Mouse (Mus musculus) midbrain, embryonic 10.5 days (tissue): ENCODE data around the gene Gm11032. TPM values are rescaled to one million over a fixed set of nuclear protein-coding genes. Genes with fewer than 3 reads are reported as not detected.

ENCODE experiments used
- DNase-seq: peaks from one replicate; pipeline ENCODE4 v3.0.0-alpha.2; 2017; ENCODE audit warnings: low spot score
- H3K27ac ChIP-seq: fragments of 300-500 bp; sonication (generic); replicated peaks from 2 replicates; pipeline ENCODE4 v1.5.1; 2016; ENCODE audit warnings: mild to moderate bottlenecking
- H3K27me3 ChIP-seq: fragments of 300-500 bp; sonication (generic); 2 replicates; pipeline ENCODE4 v1.6.1; 2016; ENCODE audit warnings: low read depth, mild to moderate bottlenecking; ENCODE audit not compliant: poor library complexity, severe bottlenecking
- H3K36me3 ChIP-seq: fragments of 300-500 bp; sonication (generic); 2 replicates; pipeline ENCODE4 v1.6.1; 2016; ENCODE audit warnings: mild to moderate bottlenecking, moderate library complexity
- H3K4me1 ChIP-seq: fragments of 300-500 bp; sonication (generic); 2 replicates; pipeline ENCODE4 v1.6.1; 2016
- H3K4me3 ChIP-seq: fragments of 300-500 bp; sonication (generic); 2 replicates; pipeline ENCODE4 v1.5.1; 2016; ENCODE audit warnings: mild to moderate bottlenecking, moderate library complexity
- H3K9me3 ChIP-seq: fragments of 300-500 bp; sonication (generic); replicated peaks from 2 replicates; pipeline ENCODE4 v1.6.1; 2016; ENCODE audit warnings: mild to moderate bottlenecking
- WGBS: fragments of 180-500 bp; shearing (Covaris S2); methylation state at CpG from one replicate; pipeline ENCODE4 v1.1.7; 2016; 5-methylcytosine and 5-hydroxymethylcytosine counted together
- polyA plus RNA-seq: library from polyadenylated mRNA; unstranded; fragments of >200 nt; fragmentation: Nextera tagmentation; extraction: Ambion mirVana; gene quantifications from 2 replicates; pipeline ENCODE4 v1.2.1, GENCODE M21; 2016

The Gm11032 gene
- polyA plus RNA-seq, 1 experiment from 2014 or later: not detected

DNA sequence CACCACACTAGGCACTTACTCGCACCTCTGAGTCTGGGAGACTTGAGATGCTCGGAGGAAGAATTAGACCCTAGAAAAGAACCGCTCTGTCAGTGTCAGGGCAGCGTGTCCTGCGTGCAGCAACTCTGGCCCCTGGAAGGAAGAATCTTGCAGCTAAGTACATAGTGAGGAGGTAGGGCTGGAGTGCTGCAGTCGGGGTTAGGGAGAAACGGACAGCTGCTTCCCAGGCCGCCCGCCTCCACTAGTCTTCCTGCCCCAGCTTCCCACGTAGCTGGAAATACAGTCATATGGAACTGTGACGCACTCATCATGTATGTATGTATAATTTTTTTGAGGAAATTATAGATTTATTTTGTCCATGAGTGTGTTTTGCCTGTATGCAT lies 42.6 kb downstream of the Gm11032 start:
- 91% methylated on average over 11 of the region's 11 CpGs for WGBS
- no peaks in the 10 kb centered on the region for H3K4me1 ChIP-seq
- H3K9me3 ChIP-seq: no peaks in the 10 kb centered on the region
- no peak overlapping the region for H3K27ac ChIP-seq
- H3K36me3 ChIP-seq: peaks cover 82% of the 10 kb centered on the region
- DNase-seq: no peak
- no peak overlapping the region for H3K4me3 ChIP-seq
- H3K27me3 ChIP-seq: no peaks in the 10 kb centered on the region

Other genes starting within 250 kb of the Gm11032 start
- gene Hormad2, start 179.0 kb upstream of the Gm11032 start, polyA plus RNA-seq: 0.17 and 0.22 TPM in 2 replicates
- 27.0 and 31.2 TPM in 2 replicates for gene Mtmr3, start 25.2 kb upstream of the Gm11032 start, polyA plus RNA-seq
- 32.2 and 34.2 TPM in 2 replicates for gene Ascc2, start 17.7 kb downstream of the Gm11032 start, polyA plus RNA-seq
- 639 and 680 TPM in 2 replicates for gene Uqcr10, start 84.3 kb downstream of the Gm11032 start, polyA plus RNA-seq
- 83.9 and 86.7 TPM in 2 replicates for gene Zmat5, start 84.6 kb downstream of the Gm11032 start, polyA plus RNA-seq
- 0.11 and 0.22 TPM in 2 replicates for gene Cabp7, start 126.7 kb downstream of the Gm11032 start, polyA plus RNA-seq
- 55.5 and 65.1 TPM in 2 replicates for gene Nf2, start 229.5 kb downstream of the Gm11032 start, polyA plus RNA-seq